Mouse (Mus musculus) bone marrow, adult 2 months (tissue): ENCODE measurements at regions not wholly inside any gene's neighbourhood (a gene's known extent, or its start where the extent isn't known, plus 50 kb on each side); places are given as distances from the start of the nearest gene placed in this dataset.

Source experiments
- CTCF ChIP-seq: fragments of 200-500 bp; IDR thresholded peaks from 2 replicates; pipeline ENCODE4 v1.5.1; 2011; ENCODE audit warnings: low read length, control low read depth; ENCODE audit not compliant: control insufficient read depth, insufficient read depth
- POLR2A ChIP-seq: fragments of 200-500 bp; IDR thresholded peaks from 2 replicates; pipeline ENCODE4 v1.6.1; 2011; ENCODE audit warnings: low read depth, mild to moderate bottlenecking, control low read depth, low read length, borderline replicate concordance; ENCODE audit not compliant: control insufficient read depth

DNA sequence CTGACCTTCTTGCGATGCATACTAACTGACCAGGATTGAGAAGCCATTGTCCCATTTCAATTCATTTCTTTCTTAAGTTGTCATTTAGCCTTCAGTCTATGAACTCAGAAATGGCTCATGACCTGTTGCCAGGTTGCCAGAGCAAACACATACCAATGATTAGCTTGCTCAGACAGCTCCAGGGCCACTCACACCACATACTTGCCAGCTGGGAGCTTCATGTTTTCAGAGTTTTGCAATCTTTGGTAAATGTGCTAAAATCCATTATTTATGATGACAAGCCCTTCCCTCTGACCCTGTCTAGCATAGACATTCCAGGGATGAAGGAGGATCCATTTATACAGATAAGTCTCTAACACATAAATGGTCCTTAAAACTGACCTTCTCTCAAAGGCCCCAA, 121.6 kb upstream of the Bmp4 start:
- TF ChIP-seq POLR2A = no peak
- TF ChIP-seq CTCF = no peak
